Mouse (Mus musculus): ENCODE data around the gene Erc2. TPM values are rescaled to one million over a fixed set of nuclear protein-coding genes. Genes with fewer than 3 reads are reported as not detected.
A peak's percentile ranks its signal among the peaks of the same experiment; 100 is the strongest.

The Erc2 gene
- polyA plus RNA-seq, 1 experiment from 2014 or later: 1.9 TPM

GRCm38 (mm10) chr14:28506376-28506831, 884.2 kb downstream of the Erc2 start:
- peak; percentile 22 for DNase-seq
- Histone ChIP-seq H3K27ac (ENCODE audit: low read depth) (no peak overlapping the region), H3K4me1 (ENCODE audit: insufficient read depth) (peaks cover 3% of the 10 kb centered on the region; the same call in 1 of the 2 replicates), H3K36me3 (replicated peaks; ENCODE audit: insufficient read depth, low read length) (no peaks in the 10 kb centered on the region), H3K4me2 (ENCODE audit: low read depth, low read length) (peak overlapping the region; percentile 82), H3K27me3 (ENCODE audit: insufficient read depth, low read length) (peaks cover 92% of the 10 kb centered on the region), H3K4me3 (ENCODE audit: low read depth, low read length) (peak overlapping the region; percentile 54), H3K9me3 (ENCODE audit: low read length) (no peaks in the 10 kb centered on the region), H3K9ac (replicated peaks) (no peak overlapping the region)
- TF ChIP-seq EP300 (IDR thresholded peaks at IDR 0.05; ENCODE audit: low read depth) (no peak), CTCF (IDR thresholded peaks at IDR 0.05; ENCODE audit: low read depth) (no peak)
- no peak for ATAC-seq
- WGBS (ENCODE audit: insufficient replicate concordance): 3% methylated on average over 29 of the region's 29 CpGs

- Histone ChIP-seq H3K4me3 (ENCODE audit: low read depth, low read length) (peak overlapping the region; percentile 54), H3K9me3 (ENCODE audit: low read length) (no peaks in the 10 kb centered on the region), H3K4me2 (ENCODE audit: low read depth, low read length) (peak overlapping the region; percentile 82), H3K9ac (replicated peaks) (no peak overlapping the region), H3K4me1 (ENCODE audit: insufficient read depth) (peaks cover 3% of the 10 kb centered on the region; the same call in 1 of the 2 replicates), H3K27me3 (ENCODE audit: insufficient read depth, low read length) (peaks cover 94% of the 10 kb centered on the region), H3K27ac (ENCODE audit: low read depth) (no peak overlapping the region), H3K36me3 (replicated peaks; ENCODE audit: insufficient read depth, low read length) (no peaks in the 10 kb centered on the region)
- WGBS (ENCODE audit: insufficient replicate concordance): under 1% methylated on average over 15 of the region's 15 CpGs
- ATAC-seq (no peak), DNase-seq (no peak)
- TF ChIP-seq EP300 (IDR thresholded peaks at IDR 0.05; ENCODE audit: low read depth) (no peak), CTCF (IDR thresholded peaks at IDR 0.05; ENCODE audit: low read depth) (no peak)
Observed at GRCm38 (mm10) chr14:28507011-28507410, 884.8 kb downstream of the Erc2 start.

- no peak overlapping the region for H3K9ac ChIP-seq (replicated peaks)
- TF ChIP-seq EP300 (IDR thresholded peaks at IDR 0.05; ENCODE audit: low read depth) (no peak), CTCF (IDR thresholded peaks at IDR 0.05; ENCODE audit: low read depth) (peak; percentile 75)
- no peak for ATAC-seq
- peak overlapping the region; percentile 54 for H3K4me3 ChIP-seq (ENCODE audit: low read depth, low read length)
- peaks cover 3% of the 10 kb centered on the region; the same call in 1 of the 2 replicates for H3K4me1 ChIP-seq (ENCODE audit: insufficient read depth)
- H3K36me3 ChIP-seq (replicated peaks; ENCODE audit: insufficient read depth, low read length): no peaks in the 10 kb centered on the region
- DNase-seq: peak; percentile 62
- no peaks in the 10 kb centered on the region for H3K9me3 ChIP-seq (ENCODE audit: low read length)
- under 1% methylated on average over 18 of the region's 18 CpGs for WGBS (ENCODE audit: insufficient replicate concordance)
- no peak overlapping the region for H3K27ac ChIP-seq (ENCODE audit: low read depth)
- peak overlapping the region; percentile 82 for H3K4me2 ChIP-seq (ENCODE audit: low read depth, low read length)
- H3K27me3 ChIP-seq (ENCODE audit: insufficient read depth, low read length): peaks cover 94% of the 10 kb centered on the region
Observed at GRCm38 (mm10) chr14:28507471-28507870, 885.2 kb downstream of the Erc2 start.

GRCm38 (mm10) chr14:28508288-28509258, 886.3 kb downstream of the Erc2 start:
- peaks cover 93% of the 10 kb centered on the region for H3K27me3 ChIP-seq (ENCODE audit: insufficient read depth, low read length)
- no peaks in the 10 kb centered on the region for H3K36me3 ChIP-seq (replicated peaks; ENCODE audit: insufficient read depth, low read length)
- TF ChIP-seq EP300 (IDR thresholded peaks at IDR 0.05; ENCODE audit: low read depth) (no peak), CTCF (IDR thresholded peaks at IDR 0.05; ENCODE audit: low read depth) (no peak)
- ATAC-seq: no peak
- H3K9me3 ChIP-seq (ENCODE audit: low read length): no peaks in the 10 kb centered on the region
- 13% methylated on average over 27 of the region's 27 CpGs for WGBS (ENCODE audit: insufficient replicate concordance)
- H3K4me1 ChIP-seq (ENCODE audit: insufficient read depth): peaks cover 3% of the 10 kb centered on the region; the same call in 1 of the 2 replicates
- no peak overlapping the region for H3K4me2 ChIP-seq (ENCODE audit: low read depth, low read length)
- no peak overlapping the region for H3K27ac ChIP-seq (ENCODE audit: low read depth)
- no peak overlapping the region for H3K4me3 ChIP-seq (ENCODE audit: low read depth, low read length)
- no peak for DNase-seq
- H3K9ac ChIP-seq (replicated peaks): no peak overlapping the region

GRCm38 (mm10) chr14:28509441-28510340, 887.5 kb downstream of the Erc2 start:
- H3K4me1 ChIP-seq (ENCODE audit: insufficient read depth): peaks cover 3% of the 10 kb centered on the region; the same call in 1 of the 2 replicates
- H3K9ac ChIP-seq (replicated peaks): no peak overlapping the region
- H3K9me3 ChIP-seq (ENCODE audit: low read length): no peaks in the 10 kb centered on the region
- H3K36me3 ChIP-seq (replicated peaks; ENCODE audit: insufficient read depth, low read length): no peaks in the 10 kb centered on the region
- TF ChIP-seq CTCF (IDR thresholded peaks at IDR 0.05; ENCODE audit: low read depth) (no peak), EP300 (IDR thresholded peaks at IDR 0.05; ENCODE audit: low read depth) (no peak)
- ATAC-seq (no peak), DNase-seq (no peak)
- H3K27ac ChIP-seq (ENCODE audit: low read depth): no peak overlapping the region
- under 1% methylated on average over 47 of the region's 47 CpGs for WGBS (ENCODE audit: insufficient replicate concordance)
- peaks cover 89% of the 10 kb centered on the region for H3K27me3 ChIP-seq (ENCODE audit: insufficient read depth, low read length)
- H3K4me3 ChIP-seq (ENCODE audit: low read depth, low read length): no peak overlapping the region
- H3K4me2 ChIP-seq (ENCODE audit: low read depth, low read length): no peak overlapping the region

Measured in liver, postnatal 0 days (tissue).